Mouse (Mus musculus) cortical plate, adult 2 months (tissue): ENCODE measurements around the gene Rae1.

ENCODE experiments used
- CTCF ChIP-seq: fragments of 200-500 bp; IDR thresholded peaks from 2 replicates; pipeline ENCODE4 v1.5.1; 2011; ENCODE audit warnings: mild to moderate bottlenecking, control low read depth, low read length; ENCODE audit not compliant: insufficient read depth; ENCODE audit errors: extremely low read depth
- POLR2A ChIP-seq: fragments of 200-500 bp; IDR thresholded peaks from 2 replicates; pipeline ENCODE4 v1.6.1; 2011; ENCODE audit warnings: mild to moderate bottlenecking, low read length, control low read depth; ENCODE audit not compliant: insufficient read depth; ENCODE audit errors: extremely low read depth

DNA sequence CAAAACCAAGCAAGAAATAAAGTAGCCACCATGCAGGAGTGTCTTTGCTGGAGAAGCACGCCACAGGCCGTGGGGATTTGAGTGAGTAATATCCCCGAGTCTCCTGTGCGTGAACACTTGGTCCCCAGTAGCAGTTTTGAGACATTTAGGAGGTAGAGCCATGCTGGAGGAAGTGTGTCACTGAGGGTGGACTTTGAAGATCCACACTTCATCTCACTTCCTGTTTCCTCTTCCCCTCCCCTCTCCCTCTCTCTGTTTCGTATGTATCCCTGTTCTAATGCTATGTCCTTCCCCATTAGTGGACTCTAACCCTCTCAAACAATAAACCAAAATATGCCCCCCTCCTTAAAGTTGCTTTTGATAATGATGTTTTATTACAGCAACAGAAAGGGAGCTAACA, 33.4 kb upstream of the Rae1 start:
- TF ChIP-seq POLR2A, result no peak
- no peak for TF ChIP-seq CTCF
